Mouse (Mus musculus): ENCODE measurements around the gene Lrrc25. TPM values are rescaled to one million over a fixed set of nuclear protein-coding genes. Genes with fewer than 3 reads are reported as not detected.
A peak's percentile ranks its signal among the peaks of the same experiment; 100 is the strongest.

Gene Lrrc25
- polyA plus RNA-seq, 2 experiments from 2014 or later = 0.54 to 1.0 TPM

DNA sequence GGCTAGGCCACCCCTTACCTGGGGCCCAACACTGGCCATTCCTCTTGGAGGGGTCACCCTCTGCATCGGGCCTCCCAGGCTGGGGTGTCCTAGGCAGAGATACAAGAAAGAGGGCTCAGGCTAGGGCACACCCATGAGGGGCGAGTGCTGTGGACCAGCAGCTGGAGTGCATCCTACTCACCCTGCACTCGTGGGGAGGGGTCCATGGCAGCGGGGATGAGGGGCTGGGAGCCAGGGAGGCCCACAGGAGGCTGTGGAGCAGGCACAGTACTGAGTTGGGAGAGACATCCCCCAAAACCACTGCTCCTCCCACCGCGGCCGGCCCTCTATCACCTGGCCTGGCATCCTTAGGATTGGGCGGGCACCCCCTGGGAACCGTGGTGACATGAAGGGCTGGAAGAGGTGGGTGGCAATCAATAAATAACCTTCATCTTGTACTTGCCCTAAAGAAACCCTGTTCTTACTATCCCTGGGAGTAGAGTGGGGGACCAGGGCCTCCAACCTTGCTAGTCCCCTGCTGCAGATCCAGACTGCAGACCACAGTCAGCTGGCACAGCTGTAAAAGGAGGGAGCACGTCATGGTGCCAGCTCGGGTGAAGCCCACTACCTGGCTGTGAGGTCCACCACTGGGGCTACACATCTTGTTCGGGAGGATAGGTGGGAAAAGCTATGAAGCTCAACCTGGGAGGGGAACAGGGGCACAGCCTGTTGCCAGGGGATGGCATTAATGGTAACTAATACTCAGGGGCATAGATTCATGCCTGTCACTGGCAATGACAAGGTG is 16.3 kb upstream of the Lrrc25 start:
- no peak for ATAC-seq

DNA sequence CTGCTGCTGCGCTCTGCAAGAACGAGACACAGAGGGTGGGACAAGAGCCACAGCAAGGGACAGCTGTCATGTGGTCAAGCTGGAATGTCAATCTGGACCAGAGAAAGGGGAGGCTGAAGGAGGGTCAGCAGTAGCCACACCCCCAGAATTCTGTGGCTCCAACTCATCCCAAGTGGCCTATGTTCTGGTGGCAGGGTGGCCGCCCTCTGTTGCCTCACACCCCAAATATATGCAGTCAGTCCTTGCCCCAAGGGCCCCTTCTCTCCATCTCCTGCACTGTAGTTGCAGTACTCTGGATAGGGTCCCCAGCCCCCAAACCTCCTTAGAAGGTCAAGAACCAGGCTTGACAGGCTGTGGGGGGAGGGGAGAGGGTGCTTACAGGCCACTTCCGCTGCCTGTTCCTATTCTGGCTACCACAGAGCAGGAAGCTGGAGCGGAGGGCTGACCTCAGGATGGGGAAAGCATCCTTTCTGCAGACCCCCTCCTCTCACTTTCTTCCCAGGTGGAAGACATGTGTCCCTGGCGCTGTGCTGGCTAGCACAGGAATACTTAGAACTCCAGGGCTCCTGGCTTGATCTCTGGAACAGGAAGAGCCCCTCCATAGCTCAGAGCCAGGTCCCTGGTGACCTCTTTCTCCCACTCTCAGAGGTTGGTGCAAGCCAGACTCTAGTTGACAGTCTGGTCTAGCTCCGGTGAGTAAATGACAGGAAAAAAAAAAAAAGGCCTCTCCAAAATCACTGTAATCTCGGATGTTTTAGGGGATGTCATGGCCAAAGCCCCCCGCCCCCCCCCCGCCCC is 15.3 kb upstream of the Lrrc25 start:
- no peak for ATAC-seq

DNA sequence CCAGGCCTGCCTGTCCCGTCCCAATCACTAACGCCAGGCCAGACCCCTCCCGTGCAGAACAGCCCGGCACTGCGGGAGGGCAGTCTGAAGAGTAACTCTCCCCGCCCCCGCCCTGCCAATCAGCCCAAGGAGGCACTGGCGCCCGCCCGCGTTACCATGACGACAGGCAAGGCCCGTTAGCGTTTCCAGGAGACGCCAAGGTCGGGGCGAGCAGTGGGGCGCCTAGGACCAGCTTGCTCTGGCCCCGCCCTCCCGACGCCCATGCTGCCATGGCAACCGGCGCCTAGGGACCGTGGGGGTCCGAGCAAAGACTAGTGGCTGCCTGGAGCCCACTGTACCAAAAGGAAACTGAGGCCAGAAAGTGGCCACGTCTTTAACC is 14.7 kb upstream of the Lrrc25 start:
- peak; percentile 87 for ATAC-seq

DNA sequence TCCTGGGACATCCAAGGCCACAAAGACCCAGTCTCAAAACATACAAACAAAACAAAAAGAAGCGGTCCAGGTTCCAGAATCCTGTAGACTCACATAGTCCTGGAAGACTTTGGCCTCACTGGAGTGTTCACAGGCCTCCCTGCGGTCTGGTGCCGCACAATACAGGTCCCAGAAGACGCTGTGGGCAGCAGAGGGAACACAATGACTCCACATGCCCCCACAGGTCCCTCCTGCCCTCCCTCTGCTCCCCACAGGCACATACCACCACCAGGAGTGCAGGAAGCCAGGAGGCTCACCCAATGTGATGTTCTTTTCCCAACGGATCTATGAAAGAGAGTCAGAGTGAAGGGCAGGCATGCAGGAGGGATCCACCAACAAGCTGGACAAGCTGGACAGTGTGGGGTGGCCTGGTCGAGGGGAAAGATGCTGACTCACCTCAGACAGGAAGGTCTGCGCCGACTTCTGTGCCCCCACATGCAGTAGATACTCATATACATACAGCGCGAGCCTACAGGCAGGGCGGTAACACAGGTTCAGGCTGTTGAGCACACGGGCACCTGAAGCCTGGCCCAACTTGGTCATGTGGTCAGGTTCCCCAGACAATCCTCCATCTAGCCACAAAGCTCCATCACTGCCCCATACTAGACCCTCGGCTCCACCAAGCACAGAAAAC is 13.7 kb upstream of the Lrrc25 start:
- no peak for ATAC-seq

DNA sequence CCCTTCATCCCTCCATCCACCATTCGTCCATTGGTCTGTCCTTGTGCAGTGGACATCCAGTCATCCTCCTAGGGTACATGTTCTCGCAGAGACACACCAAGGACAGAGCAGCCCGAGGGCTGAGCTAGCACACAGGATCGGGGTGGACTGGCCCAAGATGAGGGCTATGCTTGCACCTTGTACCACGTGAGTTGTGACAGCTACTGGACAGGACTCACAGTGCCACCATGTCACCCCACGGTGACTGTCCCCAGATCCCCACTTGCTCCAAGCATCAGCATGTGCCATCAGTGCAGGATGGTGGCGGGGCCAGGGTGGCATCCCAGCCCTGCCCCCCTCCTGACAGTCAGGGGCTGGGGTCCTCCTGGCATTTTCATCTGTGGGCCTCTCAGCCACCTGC is 11.4 kb upstream of the Lrrc25 start:
- no peak for ATAC-seq

DNA sequence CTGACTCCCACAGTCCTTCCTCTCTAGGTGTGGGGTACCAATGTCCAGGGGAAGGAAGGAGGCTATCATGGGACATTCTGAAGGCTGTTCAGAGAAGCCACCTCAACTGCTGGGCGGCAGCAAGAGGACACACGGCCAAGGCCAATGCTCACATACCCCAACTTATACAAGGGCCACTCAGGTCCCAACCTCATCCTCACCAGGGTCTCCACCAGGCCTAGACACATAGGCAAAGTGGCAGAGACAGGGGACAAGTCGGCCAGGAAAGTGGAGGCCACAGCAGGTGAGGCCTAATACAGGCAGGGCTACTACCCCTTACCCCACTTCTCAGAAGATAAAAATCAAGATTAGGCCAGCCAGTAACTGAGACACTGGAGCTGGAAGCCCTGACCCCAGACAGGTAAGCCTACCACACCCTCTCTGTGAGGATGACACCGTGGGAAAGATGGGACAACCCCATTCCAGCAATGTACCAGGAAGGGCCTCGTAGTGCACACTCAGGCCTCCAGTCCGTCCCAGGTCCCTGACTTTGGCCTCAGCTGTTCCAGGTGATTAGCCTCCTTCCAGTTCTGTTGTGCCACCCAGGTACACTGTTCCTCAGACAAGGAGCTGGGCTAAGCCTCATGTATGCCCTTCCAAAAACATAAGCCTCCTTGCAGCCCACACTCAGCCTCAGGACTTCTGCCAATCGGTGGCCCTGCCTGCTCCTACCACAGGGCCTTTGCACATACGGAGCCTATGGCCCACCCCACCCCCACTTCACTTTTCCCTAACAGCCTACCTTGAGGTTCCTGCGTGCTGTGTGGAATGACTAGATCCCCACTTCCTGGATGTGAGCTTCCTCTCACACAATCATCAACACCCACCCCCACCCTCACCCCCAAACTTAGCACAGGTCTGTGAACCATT is 9.8 kb upstream of the Lrrc25 start:
- no peak for ATAC-seq

DNA sequence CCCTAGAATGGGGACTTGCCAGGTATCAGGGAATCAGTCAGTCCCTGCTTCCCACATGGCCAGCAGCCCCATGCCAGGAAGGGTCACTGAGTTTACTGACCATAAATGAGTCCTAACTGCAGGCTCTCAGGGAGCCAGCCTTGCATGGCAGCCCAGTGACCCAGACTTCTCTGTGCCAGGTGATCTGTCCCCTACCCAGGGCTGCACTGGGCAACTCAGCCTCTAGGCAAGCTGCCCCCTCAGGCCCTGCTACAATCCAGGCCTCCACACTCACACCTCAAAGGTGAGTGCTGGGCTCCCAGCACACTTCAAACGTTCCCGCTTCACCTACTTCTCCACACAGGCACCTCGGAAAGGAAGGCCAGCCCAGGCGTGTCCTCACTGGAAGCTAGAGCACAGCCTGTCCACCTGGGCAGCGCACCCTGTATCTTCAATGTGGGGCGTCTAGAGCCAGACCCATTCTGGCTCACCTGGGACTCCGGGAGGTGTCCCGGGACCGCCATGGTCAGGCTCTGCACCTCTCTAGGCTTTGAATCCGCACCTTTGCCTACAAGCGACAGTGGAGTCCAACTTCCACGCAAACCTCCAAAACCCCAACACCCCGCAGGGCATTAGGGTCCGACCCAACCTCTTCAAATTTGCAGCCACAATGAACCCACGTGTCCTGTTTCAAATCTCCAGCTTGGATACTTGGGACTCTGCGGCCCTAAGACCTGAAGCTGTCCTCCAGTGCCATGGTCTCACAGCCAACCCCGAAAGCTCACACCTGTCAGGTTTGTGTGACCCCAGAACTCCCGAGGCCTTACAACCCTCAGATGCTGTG is 9.0 kb upstream of the Lrrc25 start:
- ATAC-seq = no peak

DNA sequence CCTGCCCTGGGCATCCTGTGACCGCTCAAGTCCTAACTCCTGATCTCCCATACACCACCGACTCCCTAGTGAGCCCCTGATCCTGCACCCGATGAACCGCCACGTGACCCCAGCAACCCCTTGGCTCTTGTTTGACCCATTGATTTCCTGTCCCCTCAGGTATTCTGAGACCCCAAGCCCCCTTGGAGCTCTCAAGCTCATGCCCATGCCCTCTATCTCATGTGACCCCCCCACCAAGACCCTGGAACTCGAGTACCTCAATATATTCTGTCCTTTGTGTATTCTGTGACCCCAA is 8.4 kb upstream of the Lrrc25 start:
- no peak for ATAC-seq

DNA sequence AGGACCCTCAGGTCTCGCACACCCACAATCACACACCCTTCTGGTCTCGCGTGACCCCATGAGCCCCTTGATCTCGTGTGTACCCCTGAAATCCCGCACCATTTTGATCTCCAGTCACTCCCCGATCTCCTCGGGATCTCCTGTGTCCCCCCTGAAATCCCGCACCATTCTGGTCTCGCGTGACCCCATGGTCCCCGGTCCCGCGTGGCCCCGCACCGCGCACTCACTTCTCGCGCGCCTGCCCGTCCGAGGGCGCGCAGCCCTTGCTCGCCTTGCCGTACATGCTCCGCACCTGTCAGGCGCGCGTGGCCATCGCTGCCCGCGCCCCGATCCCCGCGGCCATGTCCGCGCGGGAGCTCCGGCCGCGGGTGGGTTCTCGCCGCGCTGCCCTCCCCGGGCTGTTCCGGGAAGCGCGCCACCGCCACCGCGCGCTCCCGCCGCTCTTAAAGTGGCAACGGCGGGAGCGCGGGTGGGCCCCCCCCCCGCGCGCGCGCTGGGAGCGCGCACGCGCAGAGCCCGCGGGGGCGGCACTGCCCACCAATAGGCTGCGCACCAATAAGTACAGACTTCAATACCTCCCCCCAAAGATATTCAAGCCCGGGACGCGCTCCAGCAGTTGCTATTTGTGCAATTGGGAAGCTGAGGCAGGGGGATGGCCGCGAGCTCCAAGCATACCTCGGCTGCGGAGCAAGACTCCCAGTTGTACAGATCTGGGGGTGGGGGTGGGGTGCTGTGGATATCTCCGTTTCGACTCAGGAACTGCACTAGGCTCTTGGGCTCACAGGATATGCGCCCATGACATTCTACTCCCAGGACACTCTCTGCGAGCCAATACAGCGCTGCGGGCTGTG is 7.8 kb upstream of the Lrrc25 start:
- no peak for ATAC-seq

DNA sequence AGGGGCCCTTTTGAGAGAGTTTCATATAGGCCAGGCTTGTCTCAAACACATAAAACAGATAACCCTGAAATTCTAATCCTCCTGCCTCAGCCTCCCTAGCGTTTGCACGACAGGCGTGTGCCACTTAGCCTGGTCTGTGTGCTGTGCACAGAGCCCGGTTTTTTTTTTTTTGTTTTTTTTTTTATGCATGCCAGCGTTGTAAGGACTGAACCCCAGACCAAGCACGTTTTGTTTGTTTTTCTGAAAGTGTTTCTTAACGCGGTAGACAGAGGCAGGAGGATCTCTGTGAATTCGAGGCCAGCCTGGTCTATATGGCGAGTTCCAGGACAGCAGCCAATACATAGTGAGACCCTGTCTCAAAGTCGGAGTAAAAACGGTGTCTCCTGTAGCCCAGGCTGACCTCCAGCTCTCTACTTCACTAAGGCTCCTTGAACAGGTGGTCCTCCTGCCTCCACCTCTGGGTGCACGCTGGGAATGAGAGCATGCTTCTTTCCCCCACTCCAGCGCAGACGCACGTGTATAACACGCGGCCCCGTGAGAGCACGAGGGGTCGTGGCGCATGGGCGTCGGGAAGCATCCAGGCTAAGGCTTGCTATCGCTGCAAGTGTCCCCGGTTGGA is 7.1 kb upstream of the Lrrc25 start, which contains the start of gene Ssbp4:
TSS of gene Ssbp4 (minus strand) at position 124 of the 619 bp plus-strand sequence.
- no peak for ATAC-seq

DNA sequence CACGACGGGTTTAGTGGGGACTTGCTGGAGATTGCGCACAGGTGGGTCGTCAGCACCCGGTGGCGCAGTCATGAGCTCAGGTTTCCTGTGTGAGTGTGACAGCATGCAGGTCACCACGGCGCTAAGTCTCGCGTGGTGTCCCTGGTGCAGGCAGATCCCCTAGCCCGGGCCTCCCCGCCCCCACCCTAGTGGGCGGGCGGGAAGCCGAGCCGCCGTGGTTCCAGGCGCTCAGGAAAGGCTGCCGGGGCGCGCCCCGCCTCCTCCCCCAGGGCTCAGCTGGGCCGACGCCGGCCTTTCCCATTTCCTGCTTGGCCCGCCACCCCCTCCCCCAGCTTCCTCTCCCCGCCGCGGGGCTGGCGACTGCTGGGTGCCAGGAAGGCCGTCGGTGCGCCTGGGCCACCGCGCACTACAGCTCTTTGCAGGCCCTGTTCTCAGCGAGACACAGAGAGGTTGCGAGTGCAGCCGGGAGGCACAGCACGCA is 6.5 kb upstream of the Lrrc25 start:
- peak; percentile 59 for ATAC-seq

DNA sequence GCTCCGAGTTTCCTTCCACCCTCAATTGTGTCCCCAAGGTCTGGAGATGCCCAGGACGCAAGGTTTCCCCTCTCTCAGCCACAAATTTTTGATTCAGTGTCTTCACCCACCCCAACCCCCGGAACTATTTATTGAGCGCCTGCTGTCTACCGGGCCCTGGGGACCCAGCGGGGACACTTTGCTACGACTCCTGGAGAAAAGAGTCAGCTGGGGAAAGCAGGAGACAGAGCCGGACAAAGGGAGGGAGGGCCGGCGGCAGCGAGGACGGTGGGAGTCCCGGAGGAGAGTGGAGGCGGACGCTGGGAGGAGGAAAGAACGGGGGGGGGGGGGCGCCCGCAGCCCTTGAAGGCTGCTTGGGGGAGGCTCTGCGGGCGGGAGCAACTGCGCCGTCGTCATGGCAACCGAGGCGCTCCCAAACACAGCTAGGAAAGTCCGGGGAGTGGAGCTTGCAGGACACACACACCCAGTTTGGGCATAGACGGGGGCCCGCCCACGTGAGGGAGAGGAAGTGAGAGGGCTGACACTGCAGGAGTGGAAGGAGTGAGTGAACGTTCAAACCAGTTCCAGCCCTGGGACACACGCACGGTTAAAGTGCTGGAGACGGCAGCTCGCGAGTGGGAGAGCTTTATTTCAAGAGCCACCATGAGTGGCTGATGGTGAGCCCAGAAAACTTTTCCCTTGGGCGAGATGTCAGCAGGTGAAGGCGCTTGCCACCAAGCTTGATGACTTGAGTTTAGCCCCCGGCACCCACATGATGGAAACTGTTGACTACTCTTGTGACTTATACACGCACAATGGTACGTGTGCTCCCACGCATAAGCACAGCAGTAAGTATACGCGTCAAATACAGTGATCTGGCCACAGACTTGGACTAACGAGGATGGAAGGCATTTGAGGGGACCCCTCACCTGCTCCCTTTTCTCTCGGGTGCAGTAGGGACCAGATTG is 5.8 kb upstream of the Lrrc25 start:
- peak; percentile 50 for ATAC-seq

DNA sequence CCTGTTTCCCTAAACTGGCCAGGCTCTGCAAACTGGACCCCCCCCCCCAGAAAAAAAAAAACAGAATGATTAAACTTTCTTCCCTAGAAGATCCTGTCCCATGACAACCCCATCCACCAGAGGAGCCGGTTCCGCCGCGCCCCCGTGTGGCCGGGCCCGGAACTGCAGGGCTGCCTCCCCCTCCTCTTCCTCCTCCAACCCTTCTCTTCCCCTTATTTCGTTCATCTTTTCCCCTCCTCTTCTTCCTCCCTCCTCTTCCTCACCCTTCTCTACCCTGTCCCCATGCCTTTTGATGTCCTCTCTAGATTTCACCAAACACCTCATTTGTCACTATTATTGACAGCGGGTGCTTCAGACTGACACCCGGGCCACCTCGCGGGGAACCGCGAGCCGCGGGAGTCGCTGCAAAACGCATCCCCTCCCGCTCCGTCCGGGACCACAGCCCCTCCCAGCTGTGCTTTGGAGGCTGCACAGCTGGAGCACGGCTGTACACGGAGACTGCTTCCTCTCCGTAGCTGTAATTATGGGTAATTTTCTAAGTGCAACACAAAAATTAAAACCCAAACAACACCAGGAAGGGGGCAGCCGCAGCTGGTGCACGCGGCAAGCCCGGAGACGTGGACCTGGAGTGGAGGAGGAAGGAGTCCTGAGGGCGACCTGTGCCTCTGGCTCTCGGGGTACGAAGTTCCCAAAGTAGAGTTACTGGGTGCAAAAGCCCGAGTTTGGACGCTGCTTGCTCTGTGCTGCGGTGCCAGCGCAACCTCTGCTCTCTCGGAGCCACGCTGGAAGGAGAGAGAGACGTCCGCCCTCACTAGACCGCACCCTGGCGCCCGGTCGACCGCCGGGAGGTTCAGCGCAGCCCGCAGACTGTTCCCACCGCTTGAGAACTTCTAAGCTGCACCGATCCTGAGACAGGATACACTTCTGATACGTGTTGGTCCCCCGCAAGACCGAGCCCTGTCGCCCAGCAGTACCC is 4.9 kb upstream of the Lrrc25 start:
- peak; percentile 5 for ATAC-seq

DNA sequence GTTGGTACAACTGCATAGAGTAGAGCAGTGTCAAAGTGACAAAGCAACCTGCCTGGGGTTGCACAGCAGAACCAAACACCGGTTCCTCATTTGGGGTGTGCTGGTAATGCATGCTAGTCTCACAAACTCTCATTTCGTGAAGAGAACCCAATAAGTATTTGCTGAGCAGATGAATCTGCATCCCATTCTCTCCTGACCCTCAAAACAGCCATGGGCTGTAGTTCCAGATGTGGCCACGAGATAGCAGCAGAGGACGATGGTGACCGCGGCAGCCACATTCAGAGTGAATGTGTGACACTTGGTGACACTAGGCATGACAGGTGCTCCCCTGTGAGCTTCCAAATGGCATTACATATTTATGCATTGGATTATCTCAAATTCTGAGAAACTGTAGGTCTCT is 4.1 kb upstream of the Lrrc25 start:
- ATAC-seq = peak; percentile 29

DNA sequence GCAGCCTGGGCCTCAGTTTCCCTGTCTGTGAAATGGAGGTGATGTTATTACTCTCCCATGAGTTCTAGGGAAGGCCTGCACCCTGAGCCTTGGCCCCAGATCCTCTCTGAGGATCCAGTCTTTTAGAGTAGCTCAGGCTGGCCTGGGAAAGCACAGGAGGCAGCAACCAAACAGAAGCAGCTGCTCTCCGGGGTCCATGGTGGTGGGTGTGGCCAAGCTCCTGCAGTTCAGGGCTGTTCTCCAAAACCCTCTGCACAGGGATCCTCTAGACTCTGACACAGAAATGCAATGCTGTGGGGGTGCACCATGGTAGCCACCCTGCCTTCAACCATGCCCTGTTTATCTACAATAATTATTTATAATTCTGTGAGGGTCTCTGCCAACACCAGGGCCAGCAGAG is 2.2 kb upstream of the Lrrc25 start:
- ATAC-seq = no peak

DNA sequence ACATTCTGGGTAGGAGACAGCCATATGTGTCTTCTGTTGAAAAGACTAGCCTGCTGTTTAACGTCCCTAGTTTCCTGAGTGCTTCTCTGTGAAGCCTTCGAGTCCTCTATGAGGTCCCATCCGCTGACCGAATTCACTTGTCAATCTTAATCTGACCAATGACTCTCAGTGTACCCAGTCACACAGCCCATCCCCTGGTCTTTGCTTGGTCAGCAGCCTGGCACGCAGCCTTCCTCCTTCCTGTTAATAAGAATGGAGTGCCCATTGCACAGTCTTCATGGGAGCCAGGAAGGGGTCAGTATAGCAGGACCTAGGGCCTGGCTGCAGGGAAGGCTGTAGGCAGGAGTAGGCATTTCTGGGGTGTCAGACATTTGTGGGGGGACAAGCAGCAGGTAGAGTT is 1.5 kb upstream of the Lrrc25 start:
- ATAC-seq = no peak

DNA sequence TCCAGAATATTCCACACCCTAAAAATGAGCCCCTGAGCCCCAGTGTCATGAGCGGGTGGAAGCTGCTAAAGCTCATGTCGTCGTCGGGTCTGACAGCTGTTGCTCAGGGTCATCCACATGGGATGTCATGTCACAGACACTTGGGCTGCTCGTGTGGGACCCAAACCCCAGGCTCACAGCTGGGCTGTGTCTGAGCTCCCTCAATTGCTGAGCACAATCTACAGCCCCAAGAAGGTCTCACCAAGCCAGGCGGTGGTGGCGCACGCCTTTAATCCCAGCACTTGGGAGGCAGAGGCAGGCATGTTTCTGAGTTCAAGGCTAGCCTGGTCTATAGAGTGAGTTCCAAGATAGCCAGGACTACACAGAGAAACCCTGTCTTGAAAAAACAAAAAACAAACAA is 674 bp upstream of the Lrrc25 start:
- ATAC-seq = no peak

DNA sequence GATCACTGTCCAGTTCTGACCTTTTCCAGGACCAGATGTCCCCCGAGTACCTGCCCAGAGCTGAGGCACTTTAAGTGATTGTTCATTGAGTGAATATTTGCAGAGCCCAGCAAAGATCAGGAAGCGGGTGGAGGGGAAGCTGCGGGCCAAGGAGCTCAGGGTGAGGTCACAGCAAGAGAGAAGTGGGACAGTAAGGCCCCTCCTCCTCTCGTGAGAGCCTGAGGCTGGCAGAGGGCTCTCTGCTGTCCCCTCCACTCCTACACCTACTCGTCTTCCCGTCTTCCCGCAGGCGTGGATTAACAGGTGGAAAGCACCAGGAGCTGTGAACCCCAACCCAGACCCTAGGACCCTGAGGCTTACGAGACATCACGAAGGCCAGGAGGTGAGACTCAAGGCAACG is 690 bp downstream of the Lrrc25 start:
- no peak for ATAC-seq

Measured in activated CD4-positive, CD25-positive, alpha-beta regulatory T cell, adult 4 months (primary cell).